Mouse (Mus musculus) stomach, postnatal 0 days (tissue): Measurements from ENCODE around the gene Gm21972.

ENCODE experiments used
- CTCF ChIP-seq: IDR thresholded peaks from 2 replicates; pipeline ENCODE4 v1.5.1; 2016; ENCODE audit warnings: antibody characterized with exemption, low read depth, mild to moderate bottlenecking, moderate library complexity
- EP300 ChIP-seq: optimal IDR thresholded peaks from 2 replicates; pipeline ENCODE3; 2016; ENCODE audit warnings: antibody characterized with exemption

- TF ChIP-seq CTCF: no peak
- no peak for TF ChIP-seq EP300
These were observed 9.7 kb downstream of the Gm21972 start for GRCm38 (mm10) chr1:86143165-86143564.
